Mouse (Mus musculus) T-cell, adult 2 months (primary cell): ENCODE results near the gene Mthfd1l.
"Not testable (repeated sequence)": the region's sequence is repeated elsewhere in the genome, so short reads cannot be mapped to it uniquely, and the experiment has no call there.

Source experiments
- DNase-seq: peaks from one replicate; pipeline ENCODE4 v3.0.0; 2022; ENCODE audit warnings: low spot score

Mthfd1l gene

DNA sequence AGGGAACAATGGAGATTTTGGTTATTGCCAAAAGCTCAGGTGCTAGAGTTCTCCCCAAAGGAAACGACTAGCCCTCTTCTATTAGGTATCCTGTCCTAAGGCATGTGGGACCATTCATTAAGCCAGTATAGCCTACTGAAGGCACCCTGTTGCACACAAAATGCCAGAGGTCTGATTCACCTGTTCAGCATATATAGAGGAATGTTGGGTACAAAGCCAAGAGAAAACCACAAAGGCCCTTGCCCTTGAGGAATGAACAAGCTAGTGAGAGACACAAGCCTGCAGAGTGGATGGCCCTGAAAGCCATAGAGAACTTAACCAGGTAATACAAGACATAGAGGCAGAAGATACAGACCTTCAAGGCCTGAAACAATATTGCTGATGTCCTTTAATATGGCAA is 148.3 kb downstream of the Mthfd1l start:
- DNase-seq: no peak

GRCm38 (mm10) chr10:4123280-4123945 is 150.5 kb downstream of the Mthfd1l start:
- not testable (repeated sequence) for DNase-seq

DNA sequence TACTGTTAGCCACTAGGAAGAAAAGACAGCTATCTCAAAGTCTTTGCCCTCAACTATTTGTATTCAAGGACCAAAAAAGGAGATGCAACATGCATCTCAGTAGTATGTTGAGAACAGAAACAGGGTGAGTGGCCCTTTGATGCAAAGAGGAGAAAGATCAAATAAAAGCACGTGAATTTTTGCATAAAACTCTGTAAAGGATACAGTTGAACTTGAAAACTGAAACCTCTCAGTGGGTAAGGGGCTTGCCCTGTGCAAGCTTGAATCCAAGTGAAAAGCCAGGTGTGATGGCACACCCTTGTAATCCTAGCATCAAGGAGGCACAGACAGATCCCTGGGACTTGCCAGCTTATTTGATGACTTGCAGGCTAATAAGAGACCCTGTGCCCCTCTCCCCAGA is 151.2 kb downstream of the Mthfd1l start:
- DNase-seq: no peak

- no peak for DNase-seq
Observed at GRCm38 (mm10) chr10:4125232-4125631, 152.3 kb downstream of the Mthfd1l start.

DNA sequence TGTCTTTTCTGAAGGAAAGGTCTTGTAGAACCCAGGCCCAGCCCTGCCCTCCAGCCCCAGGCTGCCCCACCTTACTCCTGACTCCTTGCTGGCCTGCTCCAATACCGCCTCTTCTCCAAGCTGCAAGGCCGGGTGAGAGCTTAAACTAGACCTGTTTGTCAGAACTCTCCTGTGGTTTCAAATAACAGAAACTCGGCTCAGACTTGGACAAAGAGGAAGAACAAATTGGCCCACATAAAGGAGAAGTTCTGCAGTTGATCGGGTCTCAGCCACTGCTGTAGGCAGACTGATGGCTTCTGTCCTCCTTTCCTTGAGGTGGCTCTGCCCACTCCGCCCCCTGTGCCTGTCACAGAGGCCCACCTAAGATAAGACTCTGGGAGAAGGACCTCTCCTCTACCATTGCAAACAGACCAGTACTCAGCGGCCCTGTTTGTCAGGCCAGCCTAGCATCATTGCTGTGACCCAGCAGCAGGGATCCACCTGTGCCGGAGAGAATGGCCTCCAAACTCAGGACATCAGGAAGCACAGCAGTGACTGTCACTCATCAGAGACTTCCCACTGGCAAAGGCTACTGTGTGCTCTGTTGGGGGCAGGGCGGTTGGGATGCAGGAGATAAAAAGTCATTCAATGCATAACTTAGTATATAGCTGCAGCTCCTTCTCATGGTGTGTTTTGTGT is 153.6 kb downstream of the Mthfd1l start:
- no peak for DNase-seq

DNA sequence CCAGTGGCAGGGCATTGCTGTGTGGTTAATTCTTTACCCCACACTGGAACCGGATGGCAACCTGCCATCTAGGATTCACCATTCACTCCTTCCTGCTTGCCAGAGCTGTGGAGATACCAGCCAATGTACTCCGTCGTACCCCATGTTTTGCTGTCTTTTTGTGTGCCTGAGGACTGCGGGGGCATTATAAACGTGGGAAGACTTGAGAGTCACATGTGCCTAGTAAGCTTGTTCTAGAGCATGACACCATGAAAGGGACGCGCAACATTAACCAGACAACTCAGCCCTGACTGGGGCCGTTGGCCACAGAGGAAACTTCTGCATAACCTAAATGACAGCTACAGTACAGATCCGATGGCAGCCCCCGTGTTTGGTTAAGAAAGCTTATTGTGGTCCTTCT is 155.5 kb downstream of the Mthfd1l start:
- DNase-seq: no peak

DNA sequence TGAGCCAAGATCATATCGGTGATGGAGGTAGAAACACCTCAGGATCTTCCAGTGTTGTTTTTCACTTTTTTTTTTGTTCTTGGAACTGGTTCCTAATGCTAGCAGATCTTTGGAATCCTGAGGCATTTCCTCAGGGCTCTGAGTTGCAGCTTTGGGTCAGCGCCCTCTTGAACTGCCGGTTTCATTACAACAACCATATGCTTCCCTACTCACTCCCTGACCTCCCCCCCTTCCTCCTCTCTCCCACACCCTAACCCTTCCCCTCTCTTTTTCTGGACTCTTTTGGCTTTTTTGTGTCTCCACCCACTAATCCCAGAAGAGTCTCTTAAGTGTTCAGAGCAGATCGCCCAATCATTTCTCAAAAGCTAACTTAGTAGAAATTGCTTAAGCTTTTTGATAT is 156.0 kb downstream of the Mthfd1l start:
- no peak for DNase-seq

GRCm38 (mm10) chr10:4129461-4129860 is 156.5 kb downstream of the Mthfd1l start:
- DNase-seq: no peak

DNA sequence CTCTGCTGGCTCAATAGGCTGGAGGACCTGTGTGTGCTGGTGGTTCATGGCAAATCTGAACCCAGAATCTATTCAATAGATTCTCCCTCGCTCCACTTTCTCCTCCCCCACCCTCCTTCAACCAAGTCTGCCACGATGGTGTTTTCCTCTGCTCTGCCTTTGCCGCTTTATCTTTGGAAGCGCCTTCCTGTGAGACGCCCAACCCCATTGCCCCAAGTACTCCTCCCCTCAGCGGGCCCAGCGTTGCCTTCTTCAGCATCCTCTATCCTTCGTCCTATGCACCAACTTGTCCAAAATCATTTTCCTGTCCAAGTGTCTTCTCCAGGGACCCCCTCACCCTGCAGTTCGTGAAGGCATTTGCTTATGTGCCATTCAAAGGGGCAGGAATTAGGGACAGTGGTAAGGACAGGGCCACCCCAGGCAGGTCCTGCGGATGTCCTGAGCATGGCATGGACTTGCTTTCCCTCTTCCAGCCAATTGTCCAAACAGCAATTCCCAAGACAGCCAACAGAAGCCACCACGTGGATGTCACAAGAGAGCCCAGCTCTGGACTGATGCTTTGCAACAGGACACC is 157.2 kb downstream of the Mthfd1l start:
- no peak for DNase-seq

DNA sequence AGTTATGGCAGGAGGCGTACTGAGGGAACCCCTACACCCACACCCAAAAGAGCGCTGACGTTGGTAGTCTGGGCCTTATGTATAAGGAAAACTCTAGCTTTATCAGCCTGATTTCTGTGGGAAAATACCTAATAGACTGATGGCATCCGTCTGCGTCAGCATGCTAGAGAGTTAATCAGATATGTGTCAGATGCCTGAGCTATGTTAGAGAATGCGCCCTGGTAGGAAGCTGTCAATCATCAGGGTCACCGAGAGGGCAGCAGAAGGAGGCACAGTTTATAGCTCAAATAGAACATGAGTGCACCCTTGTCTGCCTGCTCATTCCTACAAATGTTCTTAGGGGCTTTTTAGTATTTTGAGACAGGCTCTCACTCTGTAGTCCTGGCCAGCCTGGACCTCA is 159.8 kb downstream of the Mthfd1l start:
- no peak for DNase-seq

DNA sequence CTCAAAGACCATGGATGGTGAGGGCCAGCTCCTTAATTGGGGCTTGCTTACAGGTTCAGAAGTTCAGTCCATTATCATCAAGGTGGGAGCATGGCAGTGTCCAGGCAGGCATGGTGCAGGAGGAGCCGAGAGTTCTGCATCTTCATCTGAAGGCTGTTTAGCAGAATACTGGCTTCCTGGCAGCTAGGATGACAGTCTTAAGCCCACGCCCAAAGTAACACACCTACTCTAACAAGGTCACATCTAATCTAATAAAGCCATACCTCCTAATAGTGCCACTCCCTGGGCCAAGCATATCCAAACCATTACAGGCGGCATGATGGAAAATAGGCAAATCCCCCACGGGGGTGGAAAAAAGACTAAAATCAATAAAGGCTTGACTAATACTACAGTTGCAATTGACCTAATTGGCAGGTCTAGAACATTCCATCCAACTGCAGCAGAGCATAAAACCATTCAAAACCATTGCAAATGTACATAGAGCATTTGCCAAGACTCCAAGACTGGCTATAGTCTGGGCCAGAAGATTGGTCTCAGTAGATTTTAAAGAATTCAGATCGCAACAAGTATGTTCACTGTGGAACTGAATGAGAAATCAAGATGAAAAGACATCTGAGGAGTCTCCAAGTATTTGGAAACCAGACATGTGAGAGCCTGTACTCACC is 162.3 kb downstream of the Mthfd1l start:
- DNase-seq: no peak

GRCm38 (mm10) chr10:4139531-4139930 is 166.6 kb downstream of the Mthfd1l start:
- DNase-seq: no peak

- DNase-seq: no peak
Observed at GRCm38 (mm10) chr10:4141689-4142088, 168.8 kb downstream of the Mthfd1l start.

- DNase-seq: no peak
Observed at GRCm38 (mm10) chr10:4142816-4143215, 169.9 kb downstream of the Mthfd1l start.

GRCm38 (mm10) chr10:4143381-4143780 is 170.5 kb downstream of the Mthfd1l start:
- no peak for DNase-seq

- DNase-seq: no peak
Observed at GRCm38 (mm10) chr10:4145080-4145807, 172.3 kb downstream of the Mthfd1l start.

DNA sequence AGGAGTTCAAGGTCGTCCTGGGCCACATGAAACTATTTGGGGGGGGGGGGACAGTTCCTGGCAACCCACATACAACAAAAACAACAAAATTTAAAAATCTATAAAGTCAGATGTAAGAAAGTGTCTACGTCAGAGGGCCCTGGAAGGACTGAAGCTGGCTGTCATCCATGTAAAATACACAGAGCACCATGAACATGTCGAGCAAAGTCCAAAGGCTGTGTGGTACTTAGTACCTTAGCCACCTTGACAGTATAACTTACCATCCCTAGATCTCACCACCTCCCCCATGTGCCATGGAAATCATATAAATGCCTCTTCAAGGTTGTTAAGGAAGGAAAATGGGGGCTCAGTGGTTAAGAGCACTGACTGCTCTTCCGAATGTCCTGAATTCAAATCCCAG is 174.0 kb downstream of the Mthfd1l start:
- no peak for DNase-seq

DNA sequence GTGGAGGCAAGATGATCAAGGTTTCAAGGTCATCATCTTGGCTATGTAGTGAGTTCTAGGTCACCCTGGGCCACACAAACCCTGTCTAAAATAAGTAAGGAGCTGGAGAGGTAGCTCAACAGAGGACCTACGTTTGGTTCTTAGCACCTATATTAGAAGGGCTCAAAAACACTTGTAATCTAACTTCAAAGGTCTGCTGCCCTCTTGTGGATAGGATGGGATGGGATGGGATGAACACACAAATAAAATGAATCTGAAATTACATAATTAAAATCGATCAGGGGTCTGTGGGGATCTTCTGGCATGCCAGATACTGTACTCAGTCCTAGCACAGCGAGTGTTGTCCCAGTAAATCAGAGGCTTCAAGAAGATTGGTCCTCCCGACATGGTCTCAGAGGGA is 178.2 kb downstream of the Mthfd1l start:
- DNase-seq: no peak

- DNase-seq: no peak
Observed at GRCm38 (mm10) chr10:4151862-4152776, 179.2 kb downstream of the Mthfd1l start.

- DNase-seq: no peak
Observed at GRCm38 (mm10) chr10:4153031-4153430, 180.1 kb downstream of the Mthfd1l start.

DNA sequence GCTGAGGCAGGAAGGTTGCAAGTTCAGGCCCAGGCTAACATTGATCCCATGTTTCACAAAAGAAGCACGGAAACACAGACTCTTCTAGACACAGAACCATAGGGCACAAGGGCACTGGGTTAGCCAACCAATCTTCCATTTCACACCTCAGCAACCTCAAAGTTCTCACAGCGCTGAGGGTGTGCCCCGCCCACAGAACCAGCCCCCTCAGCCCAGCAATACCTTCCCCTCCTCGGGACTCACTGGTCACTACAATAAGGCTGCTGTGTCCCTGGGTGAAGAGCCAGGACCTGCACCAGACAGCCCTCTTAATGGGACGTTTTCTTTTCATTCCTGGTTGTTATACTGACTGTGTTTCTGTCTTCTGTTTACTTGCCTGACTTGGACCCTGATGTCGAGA is 181.1 kb downstream of the Mthfd1l start:
- DNase-seq: no peak
